Mouse (Mus musculus) CH12.LX (cell line): Measurements from ENCODE around the gene Sh2d6.

Experiments used
- IRF4 ChIP-seq: IDR thresholded peaks from 2 replicates; pipeline ENCODE4 v1.6.1; 2014; ENCODE audit warnings: low read depth, mild to moderate bottlenecking, inconsistent platforms, low read length, improper control_type of control experiment
- NELFE ChIP-seq: IDR thresholded peaks from 2 replicates; pipeline ENCODE4 v1.6.1; 2011; ENCODE audit warnings: low read depth, low read length, improper control_type of control experiment

- TF ChIP-seq IRF4 (no peak), NELFE (no peak)
Observed at GRCm38 (mm10) chr6:72543265-72543850, 21.9 kb upstream of the Sh2d6 start.
